Mouse (Mus musculus) liver, postnatal 0 days (tissue): ENCODE results near the gene Ptprb. TPM values are rescaled to one million over a fixed set of nuclear protein-coding genes. Genes with fewer than 3 reads are reported as not detected.
A peak's percentile ranks its signal among the peaks of the same experiment; 100 is the strongest.

Experiments
- ATAC-seq: fragments of 200-750 bp; cut with Nextera tagmentation; 2 replicates; pipeline ENCODE4 v1.8.0; 2017; ENCODE audit warnings: mild to moderate bottlenecking, moderate library complexity
- DNase-seq: peaks from one replicate; pipeline ENCODE4 v3.0.0-alpha.2; 2016
- H3K27ac ChIP-seq: fragments of 300-500 bp; sonication (generic); 2 replicates; pipeline ENCODE4 v1.5.1; 2014; ENCODE audit warnings: antibody characterized with exemption, moderate library complexity, mild to moderate bottlenecking, low read depth
- H3K27me3 ChIP-seq: fragments of 300-500 bp; sonication (generic); 2 replicates; pipeline ENCODE4 v1.6.1; 2014; ENCODE audit warnings: low read length, control low read depth, mixed read lengths; ENCODE audit not compliant: insufficient read depth
- H3K36me3 ChIP-seq: fragments of 300-500 bp; sonication (generic); replicated peaks from 2 replicates; pipeline ENCODE4 v1.6.1; 2014; ENCODE audit warnings: mild to moderate bottlenecking, control low read depth, low read length, moderate library complexity, mixed read lengths; ENCODE audit not compliant: insufficient read depth
- H3K4me1 ChIP-seq: fragments of 300-500 bp; sonication (generic); 2 replicates; pipeline ENCODE4 v1.6.1; 2014; ENCODE audit warnings: antibody characterized with exemption, mild to moderate bottlenecking, control low read depth; ENCODE audit not compliant: insufficient read depth
- H3K4me2 ChIP-seq: fragments of 300-500 bp; sonication (generic); 2 replicates; pipeline ENCODE4 v1.6.1; 2014; ENCODE audit warnings: low read depth, mild to moderate bottlenecking, low read length, moderate library complexity, mixed read lengths
- H3K4me3 ChIP-seq: fragments of 300-500 bp; sonication (generic); 2 replicates; pipeline ENCODE4 v1.5.1; 2014; ENCODE audit warnings: low read depth, low read length
- H3K9ac ChIP-seq: fragments of 300-500 bp; sonication (generic); replicated peaks from 2 replicates; pipeline ENCODE4 v1.6.1; 2014; ENCODE audit warnings: mild to moderate bottlenecking, moderate library complexity
- H3K9me3 ChIP-seq: fragments of 300-500 bp; sonication (generic); 2 replicates; pipeline ENCODE4 v1.6.1; 2016; ENCODE audit warnings: mild to moderate bottlenecking, control low read depth, low read length, mixed read lengths
- CTCF ChIP-seq: sonication (generic); IDR thresholded peaks from 2 replicates; pipeline ENCODE4 v1.5.1; 2016; ENCODE audit warnings: antibody characterized with exemption, low read depth
- EP300 ChIP-seq: IDR thresholded peaks from 2 replicates; pipeline ENCODE4 v1.6.1; 2016; ENCODE audit warnings: antibody characterized with exemption, low read depth, mild to moderate bottlenecking
- WGBS: fragments of 180-500 bp; shearing (Covaris S2); extraction: QIAGEN DNeasy Blood & Tissue Kit; methylation state at CpG from one replicate; pipeline ENCODE4 v1.1.7; 2014; ENCODE audit not compliant: insufficient replicate concordance; 5-methylcytosine and 5-hydroxymethylcytosine counted together
- polyA plus RNA-seq: library from polyadenylated mRNA; unstranded; fragments of >200 nt; fragmentation: Nextera tagmentation; extraction: Ambion mirVana; gene quantifications from 2 replicates; pipeline ENCODE4 v1.2.1, GENCODE M21; 2015

Gene Ptprb
- polyA plus RNA-seq, 1 experiment from 2014 or later: 3.1 TPM

GRCm38 (mm10) chr10:116290483-116290882, 15.2 kb downstream of the Ptprb start:
- no peak for TF ChIP-seq CTCF
- no peak for TF ChIP-seq EP300
- ATAC-seq (no peak), DNase-seq (no peak)
- no peak overlapping the region for H3K9ac ChIP-seq
- H3K9me3 ChIP-seq: no peaks in the 10 kb centered on the region
- no peak overlapping the region for H3K4me2 ChIP-seq
- H3K4me1 ChIP-seq: no peaks in the 10 kb centered on the region
- WGBS: 50% methylated on average over 4 of the region's 4 CpGs
- no peak overlapping the region for H3K4me3 ChIP-seq
- H3K36me3 ChIP-seq: no peaks in the 10 kb centered on the region
- H3K27me3 ChIP-seq: no peaks in the 10 kb centered on the region
- H3K27ac ChIP-seq: no peak overlapping the region

- TF ChIP-seq EP300 (no peak), CTCF (no peak)
- no peaks in the 10 kb centered on the region for H3K36me3 ChIP-seq
- H3K4me3 ChIP-seq: no peak overlapping the region
- 48% methylated on average over 8 of the region's 8 CpGs for WGBS
- H3K9me3 ChIP-seq: no peaks in the 10 kb centered on the region
- H3K27ac ChIP-seq: no peak overlapping the region
- ATAC-seq: no peak
- no peak overlapping the region for H3K9ac ChIP-seq
- H3K4me2 ChIP-seq: no peak overlapping the region
- no peaks in the 10 kb centered on the region for H3K27me3 ChIP-seq
- H3K4me1 ChIP-seq: no peaks in the 10 kb centered on the region
- DNase-seq: no peak
Observed at GRCm38 (mm10) chr10:116291153-116291755, 15.9 kb downstream of the Ptprb start.

- WGBS: 71% methylated on average over 4 of the region's 4 CpGs
- H3K4me1 ChIP-seq: no peaks in the 10 kb centered on the region
- ATAC-seq (no peak), DNase-seq (no peak)
- no peaks in the 10 kb centered on the region for H3K36me3 ChIP-seq
- H3K27me3 ChIP-seq: peaks cover 15% of the 10 kb centered on the region
- no peaks in the 10 kb centered on the region for H3K9me3 ChIP-seq
- TF ChIP-seq CTCF (no peak), EP300 (no peak)
- no peak overlapping the region for H3K9ac ChIP-seq
- no peak overlapping the region for H3K4me3 ChIP-seq
- no peak overlapping the region for H3K27ac ChIP-seq
- no peak overlapping the region for H3K4me2 ChIP-seq
Observed at GRCm38 (mm10) chr10:116296439-116296838, 21.1 kb downstream of the Ptprb start.

GRCm38 (mm10) chr10:116297854-116298253, 22.5 kb downstream of the Ptprb start:
- Histone ChIP-seq H3K4me2 (no peak overlapping the region), H3K36me3 (no peaks in the 10 kb centered on the region), H3K9me3 (no peaks in the 10 kb centered on the region), H3K27me3 (peaks cover 23% of the 10 kb centered on the region), H3K4me1 (no peaks in the 10 kb centered on the region), H3K27ac (no peak overlapping the region), H3K9ac (no peak overlapping the region), H3K4me3 (no peak overlapping the region)
- no peak for DNase-seq
- 55% methylated on average over 12 of the region's 12 CpGs for WGBS
- no peak for TF ChIP-seq CTCF
- no peak for TF ChIP-seq EP300
- no peak for ATAC-seq

GRCm38 (mm10) chr10:116300824-116301223, 25.5 kb downstream of the Ptprb start:
- ATAC-seq: no peak
- Histone ChIP-seq H3K27ac (no peak overlapping the region), H3K9me3 (no peaks in the 10 kb centered on the region), H3K4me1 (no peaks in the 10 kb centered on the region), H3K36me3 (no peaks in the 10 kb centered on the region), H3K27me3 (peaks cover 23% of the 10 kb centered on the region), H3K9ac (no peak overlapping the region), H3K4me2 (peak overlapping the region; percentile 50; the same call in 1 of the 2 replicates), H3K4me3 (peak overlapping the region; percentile 32; the same call in 1 of the 2 replicates)
- WGBS: 29% methylated on average over 7 of the region's 7 CpGs
- DNase-seq: no peak
- TF ChIP-seq CTCF (no peak), EP300 (no peak)

GRCm38 (mm10) chr10:116301258-116301657, 25.9 kb downstream of the Ptprb start:
- Histone ChIP-seq H3K27me3 (peaks cover 23% of the 10 kb centered on the region), H3K27ac (no peak overlapping the region), H3K4me2 (peak overlapping the region; percentile 50), H3K9ac (no peak overlapping the region), H3K4me3 (peak overlapping the region; percentile 32), H3K9me3 (no peaks in the 10 kb centered on the region), H3K36me3 (no peaks in the 10 kb centered on the region), H3K4me1 (no peaks in the 10 kb centered on the region)
- ATAC-seq (peak; percentile 40; the same call in 1 of the 2 replicates), DNase-seq (peak; percentile 24)
- no peak for TF ChIP-seq CTCF
- TF ChIP-seq EP300: no peak
- WGBS: under 1% methylated on average over 29 of the region's 36 CpGs
